Mouse (Mus musculus): ENCODE data around the gene Nfe2l1. TPM values are rescaled to one million over a fixed set of nuclear protein-coding genes. Genes with fewer than 3 reads are reported as not detected.

Gene Nfe2l1
- polyA plus RNA-seq, 1 experiment from 2014 or later, result 34.6 TPM

DNA sequence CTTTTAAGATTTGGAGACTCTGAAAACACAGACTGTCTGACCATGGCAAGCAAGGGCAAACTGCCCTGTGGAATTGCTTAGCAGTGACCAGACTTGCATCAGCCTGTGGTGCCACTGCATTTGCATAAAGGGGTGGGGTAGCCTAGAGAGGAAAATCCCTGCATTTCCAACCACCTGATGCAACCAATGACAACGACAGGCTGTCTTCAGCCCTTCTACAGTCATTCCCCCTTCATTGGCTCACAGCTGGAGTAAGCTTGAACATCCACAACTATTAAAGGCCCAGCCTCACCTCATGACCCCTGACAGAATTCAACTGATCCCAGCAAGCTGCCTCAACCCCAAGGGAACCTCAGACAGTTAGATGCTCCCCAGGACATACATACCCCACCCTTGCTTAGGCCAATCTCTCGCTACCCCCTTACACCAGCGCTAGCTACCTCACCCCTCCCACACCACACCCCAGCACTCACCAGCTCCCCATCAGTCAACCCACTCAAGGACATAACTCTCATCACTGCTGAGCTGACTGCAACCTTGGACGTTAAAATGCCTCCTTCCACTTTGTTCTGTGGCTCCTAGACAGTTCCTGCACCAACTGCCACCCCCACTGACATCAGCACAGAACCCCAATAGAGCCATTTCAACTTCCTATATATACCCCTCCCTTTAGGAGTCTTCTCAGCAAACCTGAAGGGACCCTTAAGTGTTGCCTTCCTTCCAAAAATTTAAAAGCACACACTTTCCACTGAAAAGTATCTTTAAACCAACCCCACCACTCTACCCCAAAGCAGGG, 6.9 kb downstream of the Nfe2l1 start:
- Histone ChIP-seq H3K27me3 (ENCODE audit: insufficient read depth, low read length) (no peaks in the 10 kb centered on the region), H3K4me1 (ENCODE audit: insufficient read depth) (peaks cover 31% of the 10 kb centered on the region), H3K27ac (ENCODE audit: low read depth) (0 out of 2 replicates have a peak overlapping the region, but pooled peaks have one; percentile 70), H3K4me3 (ENCODE audit: low read depth, low read length) (peak overlapping the region; percentile 44), H3K4me2 (peak overlapping the region; percentile 95), H3K9me3 (ENCODE audit: low read depth, low read length) (no peaks in the 10 kb centered on the region), H3K9ac (peak overlapping the region; percentile 51; the same call in 1 of the 2 replicates), H3K36me3 (ENCODE audit: insufficient read depth) (peaks cover 81% of the 10 kb centered on the region)
- WGBS, result 43% methylated on average over 4 of the region's 4 CpGs
- DNase-seq (no peak), ATAC-seq (ENCODE audit: insufficient read depth) (no peak)
- no peak for TF ChIP-seq CTCF (IDR thresholded peaks at IDR 0.05; ENCODE audit: low read depth)

DNA sequence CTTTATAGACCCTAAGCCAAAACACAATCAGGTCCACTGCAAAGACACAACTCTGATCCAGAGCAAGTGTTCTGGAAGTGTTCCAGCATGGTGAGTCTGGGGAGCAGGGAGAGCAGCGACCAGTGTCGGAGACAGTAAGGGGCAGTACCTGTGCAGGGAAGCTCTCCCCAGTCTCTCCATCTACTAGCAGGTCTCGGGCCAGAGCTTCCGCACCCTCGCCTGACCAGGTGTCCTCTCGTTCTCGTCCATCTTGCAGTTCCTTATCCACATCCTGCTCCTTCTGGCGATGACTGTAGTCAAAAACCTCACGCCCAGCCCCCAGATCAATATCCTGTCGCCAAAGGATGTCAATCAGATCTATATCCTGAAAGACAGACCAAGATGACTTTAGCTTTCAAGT, 7.8 kb downstream of the Nfe2l1 start:
- 86% methylated on average over 10 of the region's 10 CpGs for WGBS
- no peak overlapping the region for H3K27ac ChIP-seq (ENCODE audit: low read depth)
- no peak for ATAC-seq (ENCODE audit: insufficient read depth)
- H3K36me3 ChIP-seq (ENCODE audit: insufficient read depth), result peaks cover 81% of the 10 kb centered on the region
- H3K4me2 ChIP-seq, result no peak overlapping the region
- DNase-seq, result no peak
- H3K9me3 ChIP-seq (ENCODE audit: low read depth, low read length), result no peaks in the 10 kb centered on the region
- no peaks in the 10 kb centered on the region for H3K27me3 ChIP-seq (ENCODE audit: insufficient read depth, low read length)
- peaks cover 22% of the 10 kb centered on the region for H3K4me1 ChIP-seq (ENCODE audit: insufficient read depth)
- H3K4me3 ChIP-seq (ENCODE audit: low read depth, low read length), result no peak overlapping the region
- H3K9ac ChIP-seq, result no peak overlapping the region
- no peak for TF ChIP-seq CTCF (IDR thresholded peaks at IDR 0.05; ENCODE audit: low read depth)

DNA sequence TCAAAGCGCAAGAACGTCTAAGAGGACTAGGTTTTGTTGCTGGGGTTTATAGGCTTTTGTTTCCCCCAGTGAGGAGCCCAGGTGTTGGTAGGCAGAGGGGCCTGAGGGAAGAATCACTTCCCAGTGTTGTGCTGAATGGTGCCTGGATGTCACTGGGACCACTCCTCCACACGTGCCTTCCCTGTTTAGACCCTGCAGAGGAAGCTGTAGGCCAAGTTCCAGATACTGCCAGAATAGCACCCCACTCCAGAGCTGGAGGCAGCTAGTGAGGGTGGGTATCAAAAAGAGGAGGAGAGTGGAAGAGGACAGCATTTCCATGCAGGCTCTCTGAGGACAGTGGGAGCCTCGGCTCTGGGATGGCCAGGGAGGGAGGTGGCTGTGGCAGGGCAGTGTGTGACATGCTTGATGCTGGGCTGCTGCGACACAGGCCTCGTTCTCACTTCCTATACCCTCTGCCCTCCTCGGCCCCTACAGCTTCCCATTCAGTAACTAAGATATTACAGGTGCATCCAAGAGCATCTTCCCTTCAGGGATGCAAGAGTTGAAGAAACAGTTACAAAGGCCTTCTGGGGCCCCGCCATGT, 11.5 kb downstream of the Nfe2l1 start:
- H3K27me3 ChIP-seq (ENCODE audit: insufficient read depth, low read length), result no peaks in the 10 kb centered on the region
- H3K9ac ChIP-seq, result no peak overlapping the region
- no peak overlapping the region for H3K27ac ChIP-seq (ENCODE audit: low read depth)
- DNase-seq (no peak), ATAC-seq (ENCODE audit: insufficient read depth) (no peak)
- no peaks in the 10 kb centered on the region; the same call in 1 of the 2 replicates for H3K4me1 ChIP-seq (ENCODE audit: insufficient read depth)
- no peaks in the 10 kb centered on the region for H3K9me3 ChIP-seq (ENCODE audit: low read depth, low read length)
- TF ChIP-seq CTCF (IDR thresholded peaks at IDR 0.05; ENCODE audit: low read depth), result no peak
- peaks cover 93% of the 10 kb centered on the region for H3K36me3 ChIP-seq (ENCODE audit: insufficient read depth)
- WGBS, result 81% methylated on average over 8 of the region's 8 CpGs
- H3K4me3 ChIP-seq (ENCODE audit: low read depth, low read length), result no peak overlapping the region
- no peak overlapping the region for H3K4me2 ChIP-seq

DNA sequence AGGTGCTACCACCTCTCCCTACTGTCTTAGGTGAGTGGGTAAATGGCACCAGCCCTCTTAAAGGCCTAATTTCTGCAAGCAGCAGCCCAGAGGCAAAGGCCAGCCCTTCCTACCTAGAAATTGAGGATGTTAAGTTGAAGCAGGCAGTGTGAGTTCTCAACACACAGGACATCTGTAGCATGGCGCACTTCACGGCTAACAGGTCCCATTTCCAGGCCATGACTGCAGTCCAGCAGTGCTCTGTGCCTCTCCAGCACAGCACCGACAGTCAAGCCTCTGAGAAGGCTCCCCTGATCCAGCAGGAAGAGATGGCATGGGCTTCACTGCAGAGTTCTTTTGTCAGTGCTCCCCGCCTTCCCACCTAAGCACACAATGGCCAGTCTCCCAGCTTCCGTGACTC, 12.8 kb downstream of the Nfe2l1 start:
- H3K4me3 ChIP-seq (ENCODE audit: low read depth, low read length), result no peak overlapping the region
- H3K9ac ChIP-seq, result no peak overlapping the region
- no peaks in the 10 kb centered on the region for H3K27me3 ChIP-seq (ENCODE audit: insufficient read depth, low read length)
- H3K4me2 ChIP-seq, result no peak overlapping the region
- WGBS, result 84% methylated on average over 5 of the region's 5 CpGs
- no peaks in the 10 kb centered on the region for H3K4me1 ChIP-seq (ENCODE audit: insufficient read depth)
- no peaks in the 10 kb centered on the region for H3K9me3 ChIP-seq (ENCODE audit: low read depth, low read length)
- peaks cover 92% of the 10 kb centered on the region for H3K36me3 ChIP-seq (ENCODE audit: insufficient read depth)
- TF ChIP-seq CTCF (IDR thresholded peaks at IDR 0.05; ENCODE audit: low read depth), result no peak
- DNase-seq, result no peak
- H3K27ac ChIP-seq (ENCODE audit: low read depth), result no peak overlapping the region
- ATAC-seq (ENCODE audit: insufficient read depth), result no peak

DNA sequence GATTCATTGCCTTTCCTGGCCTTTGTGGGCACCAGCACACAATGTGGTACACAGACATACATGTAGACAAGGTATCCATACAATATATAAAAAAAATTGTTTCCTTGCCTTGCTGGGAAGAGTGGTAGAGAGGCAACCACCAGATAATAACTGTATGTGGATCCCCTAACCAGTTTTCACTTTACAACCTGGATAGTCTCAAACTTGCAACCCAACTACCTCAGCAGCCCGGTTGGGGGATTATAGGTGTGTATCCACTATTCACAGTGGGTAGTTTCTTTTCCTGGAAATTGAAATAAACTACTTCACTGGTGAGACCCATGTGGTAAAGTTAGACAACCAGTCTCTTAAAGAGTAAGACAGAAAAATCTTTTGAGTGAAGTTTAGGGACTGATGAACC, 13.3 kb downstream of the Nfe2l1 start:
- no peak for TF ChIP-seq CTCF (IDR thresholded peaks at IDR 0.05; ENCODE audit: low read depth)
- 91% methylated on average over 1 of the region's 1 CpGs for WGBS
- H3K36me3 ChIP-seq (ENCODE audit: insufficient read depth), result peaks cover 88% of the 10 kb centered on the region
- no peak overlapping the region for H3K27ac ChIP-seq (ENCODE audit: low read depth)
- H3K4me3 ChIP-seq (ENCODE audit: low read depth, low read length), result no peak overlapping the region
- H3K9ac ChIP-seq, result no peak overlapping the region
- DNase-seq (no peak), ATAC-seq (ENCODE audit: insufficient read depth) (no peak)
- H3K4me1 ChIP-seq (ENCODE audit: insufficient read depth), result no peaks in the 10 kb centered on the region
- H3K4me2 ChIP-seq, result no peak overlapping the region
- no peaks in the 10 kb centered on the region for H3K9me3 ChIP-seq (ENCODE audit: low read depth, low read length)
- H3K27me3 ChIP-seq (ENCODE audit: insufficient read depth, low read length), result no peaks in the 10 kb centered on the region

DNA sequence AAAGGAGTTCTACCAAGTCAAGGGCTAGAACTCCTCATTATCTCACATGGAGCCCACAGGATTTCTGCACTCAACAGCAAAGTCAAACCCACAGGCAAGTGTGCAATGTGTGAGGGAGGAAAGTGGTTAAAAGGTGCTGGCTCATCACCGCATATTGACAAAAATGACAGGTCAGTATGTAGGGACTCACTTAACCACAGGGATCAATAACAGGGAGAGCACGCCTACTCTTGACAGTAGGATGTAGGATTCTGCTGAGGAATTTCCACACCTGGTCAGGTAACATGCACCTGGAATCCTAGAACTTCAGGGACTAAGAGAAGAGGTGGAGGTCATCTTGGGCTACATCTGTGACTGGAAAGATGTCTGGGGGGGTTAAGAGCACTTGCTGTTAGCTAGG, 13.9 kb downstream of the Nfe2l1 start:
- DNase-seq (no peak), ATAC-seq (ENCODE audit: insufficient read depth) (no peak)
- Histone ChIP-seq H3K9ac (no peak overlapping the region), H3K4me3 (ENCODE audit: low read depth, low read length) (no peak overlapping the region), H3K27me3 (ENCODE audit: insufficient read depth, low read length) (no peaks in the 10 kb centered on the region), H3K4me2 (no peak overlapping the region), H3K36me3 (ENCODE audit: insufficient read depth) (peaks cover 85% of the 10 kb centered on the region), H3K9me3 (ENCODE audit: low read depth, low read length) (no peaks in the 10 kb centered on the region), H3K27ac (ENCODE audit: low read depth) (no peak overlapping the region), H3K4me1 (ENCODE audit: insufficient read depth) (no peaks in the 10 kb centered on the region)
- TF ChIP-seq CTCF (IDR thresholded peaks at IDR 0.05; ENCODE audit: low read depth), result no peak
- 95% methylated on average over 2 of the region's 2 CpGs for WGBS

DNA sequence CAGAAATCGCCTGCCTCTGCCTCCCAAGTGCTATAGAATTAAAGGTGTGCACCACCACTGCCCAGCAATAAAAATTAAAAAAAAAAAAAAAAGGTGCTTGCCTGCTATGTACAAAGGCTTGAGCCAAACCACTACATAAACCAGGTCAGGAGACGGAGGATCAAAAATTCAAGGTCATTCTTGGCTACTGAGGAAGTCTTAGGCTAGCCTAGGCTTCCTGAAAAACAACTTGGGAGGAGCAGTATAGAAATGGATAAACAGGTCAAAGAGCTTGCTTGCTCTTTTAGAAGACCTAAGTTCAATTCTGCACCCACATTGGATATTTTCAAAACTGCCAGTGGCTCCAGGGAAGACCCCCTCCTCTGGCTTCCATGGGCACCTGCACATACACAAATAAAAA, 15.3 kb downstream of the Nfe2l1 start:
- ATAC-seq (ENCODE audit: insufficient read depth) (no peak), DNase-seq (no peak)
- Histone ChIP-seq H3K36me3 (ENCODE audit: insufficient read depth) (peaks cover 84% of the 10 kb centered on the region), H3K9me3 (ENCODE audit: low read depth, low read length) (no peaks in the 10 kb centered on the region), H3K4me1 (ENCODE audit: insufficient read depth) (no peaks in the 10 kb centered on the region), H3K4me3 (ENCODE audit: low read depth, low read length) (no peak overlapping the region), H3K27ac (ENCODE audit: low read depth) (no peak overlapping the region), H3K9ac (no peak overlapping the region), H3K27me3 (ENCODE audit: insufficient read depth, low read length) (no peaks in the 10 kb centered on the region), H3K4me2 (no peak overlapping the region)
- no peak for TF ChIP-seq CTCF (IDR thresholded peaks at IDR 0.05; ENCODE audit: low read depth)
- 73% methylated on average over 2 of the region's 2 CpGs for WGBS
